Mouse (Mus musculus) heart, embryonic 15.5 days (tissue): ENCODE results near the gene Stk40. TPM values are rescaled to one million over a fixed set of nuclear protein-coding genes. Genes with fewer than 3 reads are reported as not detected.
A peak's percentile ranks its signal among the peaks of the same experiment; 100 is the strongest.
"Not testable (repeated sequence)": the region's sequence is repeated elsewhere in the genome, so short reads cannot be mapped to it uniquely, and the experiment has no call there.

Source experiments
- ATAC-seq: fragments of 200-750 bp; cut with Nextera tagmentation; replicated peaks from 2 replicates; pipeline ENCODE4 v1.8.0; 2017; ENCODE audit warnings: low read depth, moderate TSS enrichment; ENCODE audit not compliant: insufficient number of reproducible peaks, insufficient read depth, low FRiP score
- H3K27ac ChIP-seq: fragments of 300-500 bp; sonication (generic); 2 replicates; pipeline ENCODE4 v1.5.1; 2015; ENCODE audit warnings: mild to moderate bottlenecking, inconsistent platforms
- H3K27me3 ChIP-seq: fragments of 300-500 bp; sonication (generic); 2 replicates; pipeline ENCODE4 v1.6.1; 2015; ENCODE audit warnings: inconsistent platforms
- H3K36me3 ChIP-seq: fragments of 300-500 bp; sonication (generic); 2 replicates; pipeline ENCODE4 v1.6.1; 2015; ENCODE audit warnings: mild to moderate bottlenecking, inconsistent platforms
- H3K4me1 ChIP-seq: fragments of 300-500 bp; sonication (generic); replicated peaks from 2 replicates; pipeline ENCODE4 v1.6.1; 2015; ENCODE audit warnings: inconsistent platforms
- H3K4me2 ChIP-seq: fragments of 300-500 bp; sonication (generic); 2 replicates; pipeline ENCODE4 v1.6.1; 2015; ENCODE audit warnings: inconsistent platforms, mild to moderate bottlenecking, moderate library complexity
- H3K4me3 ChIP-seq: fragments of 300-500 bp; sonication (generic); 2 replicates; pipeline ENCODE4 v1.5.1; 2015; ENCODE audit warnings: mild to moderate bottlenecking, inconsistent platforms
- H3K9ac ChIP-seq: fragments of 300-500 bp; sonication (generic); 2 replicates; pipeline ENCODE4 v1.6.1; 2015; ENCODE audit warnings: mild to moderate bottlenecking, inconsistent platforms
- H3K9me3 ChIP-seq: fragments of 300-500 bp; sonication (generic); replicated peaks from 2 replicates; pipeline ENCODE4 v1.6.1; 2016; ENCODE audit warnings: inconsistent platforms
- WGBS: fragments of 180-500 bp; shearing (Covaris S2); methylation state at CpG from one replicate; pipeline ENCODE4 v1.1.7; 2015; ENCODE audit warnings: mixed read lengths; 5-methylcytosine and 5-hydroxymethylcytosine counted together
- polyA plus RNA-seq: library from polyadenylated mRNA; unstranded; fragments of >200 nt; fragmentation: Nextera tagmentation; extraction: Ambion mirVana; gene quantifications from 2 replicates; pipeline ENCODE4 v1.2.1, GENCODE M21; 2015

The Stk40 gene
- polyA plus RNA-seq, 1 experiment from 2014 or later, result 20.6 TPM

DNA sequence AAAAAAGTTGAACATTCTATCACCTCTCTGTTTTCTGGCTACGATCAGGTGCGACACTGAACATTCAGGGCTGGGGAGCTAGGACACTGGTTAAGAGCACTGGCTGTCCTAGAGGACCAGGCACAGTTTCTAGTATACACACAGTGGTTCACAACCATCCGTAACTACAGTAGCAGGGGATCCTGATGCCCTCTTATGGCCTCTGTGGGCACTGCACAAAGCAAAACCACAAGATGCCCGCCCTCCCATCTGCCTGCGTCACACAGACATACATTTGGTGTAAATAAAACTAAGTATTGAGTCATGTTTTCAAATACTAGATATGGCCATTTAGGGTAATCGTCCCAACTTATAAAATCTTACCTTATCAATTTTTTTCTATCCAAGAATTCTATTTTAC, 53.8 kb downstream of the Stk40 start:
- no peak overlapping the region for H3K4me3 ChIP-seq
- no peaks in the 10 kb centered on the region for H3K27me3 ChIP-seq
- no peak for ATAC-seq
- H3K4me1 ChIP-seq, result peaks cover 20% of the 10 kb centered on the region
- H3K9me3 ChIP-seq, result no peaks in the 10 kb centered on the region
- no peak overlapping the region for H3K9ac ChIP-seq
- H3K4me2 ChIP-seq, result no peak overlapping the region
- no peaks in the 10 kb centered on the region for H3K36me3 ChIP-seq
- WGBS, result 90% methylated on average over 6 of the region's 6 CpGs
- no peak overlapping the region for H3K27ac ChIP-seq

DNA sequence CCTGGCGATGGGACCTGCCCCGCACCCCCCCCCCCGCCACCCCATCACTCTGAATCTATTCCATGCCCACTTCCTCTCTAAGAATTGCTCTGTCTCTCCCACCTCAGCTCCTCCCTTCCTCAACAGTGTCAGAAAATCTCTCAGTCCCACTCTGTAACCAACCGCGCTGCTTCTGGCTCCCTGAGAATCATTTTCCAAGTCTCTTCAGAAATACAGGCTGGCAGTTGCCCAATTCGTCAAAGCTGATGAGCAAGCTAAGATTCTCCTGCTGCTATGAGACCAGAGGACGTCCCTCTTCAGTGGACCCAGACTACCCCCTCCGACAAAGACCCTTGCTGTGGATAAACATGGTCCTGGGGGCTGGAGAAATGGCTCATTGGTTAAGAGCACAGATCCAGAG, 55.7 kb downstream of the Stk40 start:
- no peaks in the 10 kb centered on the region for H3K9me3 ChIP-seq
- peaks cover 30% of the 10 kb centered on the region for H3K4me1 ChIP-seq
- WGBS, result 71% methylated on average over 8 of the region's 8 CpGs
- no peak overlapping the region for H3K4me3 ChIP-seq
- no peak for ATAC-seq
- no peaks in the 10 kb centered on the region for H3K36me3 ChIP-seq
- no peaks in the 10 kb centered on the region for H3K27me3 ChIP-seq
- H3K4me2 ChIP-seq, result no peak overlapping the region
- no peak overlapping the region for H3K27ac ChIP-seq
- H3K9ac ChIP-seq, result no peak overlapping the region

DNA sequence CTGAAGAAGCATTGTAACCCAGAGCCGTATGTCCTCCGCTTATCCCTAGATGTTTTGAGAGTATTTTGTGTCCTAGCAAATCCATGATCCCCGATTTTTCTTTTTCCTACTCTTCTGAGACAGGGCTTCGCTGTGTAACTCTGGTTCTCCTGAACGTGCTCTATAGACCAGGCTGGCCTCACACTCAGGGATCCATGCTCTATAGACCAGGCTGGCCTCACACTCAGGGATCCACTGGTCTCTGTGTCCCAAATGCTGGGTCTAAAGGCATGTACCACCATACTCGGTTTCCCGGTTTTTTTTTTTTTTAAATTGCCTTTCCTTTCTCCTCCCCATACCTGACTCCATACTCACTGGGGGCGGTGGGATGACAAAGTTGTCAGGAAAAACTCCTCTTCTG, 57.2 kb downstream of the Stk40 start:
- no peak overlapping the region for H3K9ac ChIP-seq
- no peaks in the 10 kb centered on the region for H3K27me3 ChIP-seq
- no peak overlapping the region for H3K4me3 ChIP-seq
- peaks cover 4% of the 10 kb centered on the region for H3K36me3 ChIP-seq
- H3K4me2 ChIP-seq, result no peak overlapping the region
- no peak overlapping the region for H3K27ac ChIP-seq
- no peak for ATAC-seq
- H3K9me3 ChIP-seq, result no peaks in the 10 kb centered on the region
- H3K4me1 ChIP-seq, result peaks cover 24% of the 10 kb centered on the region
- 90% methylated on average over 8 of the region's 8 CpGs for WGBS

DNA sequence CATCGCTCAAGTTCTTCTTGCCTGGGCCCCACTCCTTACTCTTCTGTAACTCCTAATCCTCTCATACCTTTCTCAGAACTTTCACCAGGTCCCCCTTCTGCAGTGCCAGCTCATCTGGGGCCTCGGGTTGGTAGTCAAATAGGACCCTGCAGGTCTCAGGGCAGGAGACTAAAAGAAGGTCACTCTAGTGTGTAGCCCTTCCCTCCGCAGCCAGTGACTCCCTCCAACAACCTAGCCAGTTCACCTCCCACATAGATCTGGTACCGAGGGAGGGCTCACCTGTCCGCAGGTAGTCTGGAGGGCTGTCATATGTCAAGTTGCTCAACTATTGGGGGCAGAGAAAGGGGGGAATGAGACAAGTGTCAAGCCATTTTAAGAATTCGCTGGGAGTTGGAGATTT, 57.7 kb downstream of the Stk40 start:
- no peaks in the 10 kb centered on the region for H3K27me3 ChIP-seq
- H3K27ac ChIP-seq, result no peak overlapping the region
- ATAC-seq, result no peak

DNA sequence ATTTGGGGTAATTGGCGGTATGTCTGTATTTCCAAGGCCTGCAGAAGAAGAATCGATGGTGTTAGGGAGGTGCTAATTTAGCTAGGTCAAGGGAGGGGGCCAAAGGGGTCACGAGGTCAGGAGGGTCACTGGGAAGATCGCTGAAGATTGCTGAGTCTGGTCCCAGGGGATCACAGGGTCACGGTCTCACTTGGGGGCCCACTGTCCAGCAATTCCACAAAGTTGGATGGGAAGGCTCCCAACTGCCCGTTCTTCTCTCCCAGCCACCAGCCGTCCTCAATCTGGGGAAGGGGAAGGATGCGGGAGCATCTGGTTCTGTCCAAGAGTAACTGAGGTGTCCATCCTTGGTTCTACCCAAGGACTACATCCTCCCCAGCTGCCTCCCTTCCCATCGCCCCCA, 58.2 kb downstream of the Stk40 start:
- WGBS, result 61% methylated on average over 9 of the region's 9 CpGs
- peak overlapping the region; percentile 69 for H3K4me3 ChIP-seq
- H3K4me2 ChIP-seq, result peak overlapping the region; percentile 99
- H3K4me1 ChIP-seq, result peaks cover 32% of the 10 kb centered on the region
- no peak for ATAC-seq
- H3K9me3 ChIP-seq, result no peaks in the 10 kb centered on the region
- no peaks in the 10 kb centered on the region for H3K27me3 ChIP-seq
- peaks cover 14% of the 10 kb centered on the region for H3K36me3 ChIP-seq
- H3K27ac ChIP-seq, result peak overlapping the region; percentile 84; the same call in 1 of the 2 replicates
- peak overlapping the region; percentile 93 for H3K9ac ChIP-seq

More for the DNA sequence above, 57.7 kb downstream of the Stk40 start:
- peaks cover 9% of the 10 kb centered on the region for H3K36me3 ChIP-seq
- no peak overlapping the region for H3K4me3 ChIP-seq
- no peak overlapping the region for H3K9ac ChIP-seq
- H3K9me3 ChIP-seq, result no peaks in the 10 kb centered on the region
- H3K4me2 ChIP-seq, result no peak overlapping the region
- WGBS, result 79% methylated on average over 6 of the region's 6 CpGs
- H3K4me1 ChIP-seq, result peaks cover 28% of the 10 kb centered on the region

DNA sequence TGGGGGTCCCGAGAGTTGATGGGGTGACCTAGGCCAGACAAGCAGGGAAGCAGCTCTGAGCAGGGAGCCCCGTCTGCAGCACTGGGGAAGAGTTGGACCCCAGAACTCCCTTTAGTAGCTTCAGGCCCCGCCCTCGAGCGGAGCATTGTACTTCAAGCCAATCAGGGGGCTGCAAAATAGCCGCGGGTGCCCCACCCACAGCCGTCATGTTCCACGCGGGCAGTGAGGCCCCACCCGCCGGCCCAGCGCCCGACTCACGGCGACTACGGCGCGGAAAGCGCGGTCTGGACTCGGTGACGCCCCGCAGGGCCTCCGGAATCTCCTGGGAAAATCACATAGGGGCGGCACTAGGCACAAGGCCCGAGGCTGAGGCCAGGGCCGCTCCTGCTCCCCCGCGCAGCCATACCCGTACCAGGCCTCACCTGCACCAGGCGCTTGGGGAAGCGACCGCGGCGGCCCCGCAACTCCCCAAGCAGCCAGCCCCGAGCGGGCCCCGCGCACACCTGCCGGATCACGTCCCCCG, 58.8 kb downstream of the Stk40 start:
- no peaks in the 10 kb centered on the region for H3K27me3 ChIP-seq
- ATAC-seq, result peak; percentile 92
- peak overlapping the region; percentile 99 for H3K4me2 ChIP-seq
- H3K9me3 ChIP-seq, result no peaks in the 10 kb centered on the region
- peaks cover 32% of the 10 kb centered on the region for H3K4me1 ChIP-seq
- H3K9ac ChIP-seq, result peak overlapping the region; percentile 93
- peak overlapping the region; percentile 69 for H3K4me3 ChIP-seq
- H3K27ac ChIP-seq, result peak overlapping the region; percentile 84
- under 1% methylated on average over 44 of the region's 44 CpGs for WGBS
- peaks cover 20% of the 10 kb centered on the region for H3K36me3 ChIP-seq

DNA sequence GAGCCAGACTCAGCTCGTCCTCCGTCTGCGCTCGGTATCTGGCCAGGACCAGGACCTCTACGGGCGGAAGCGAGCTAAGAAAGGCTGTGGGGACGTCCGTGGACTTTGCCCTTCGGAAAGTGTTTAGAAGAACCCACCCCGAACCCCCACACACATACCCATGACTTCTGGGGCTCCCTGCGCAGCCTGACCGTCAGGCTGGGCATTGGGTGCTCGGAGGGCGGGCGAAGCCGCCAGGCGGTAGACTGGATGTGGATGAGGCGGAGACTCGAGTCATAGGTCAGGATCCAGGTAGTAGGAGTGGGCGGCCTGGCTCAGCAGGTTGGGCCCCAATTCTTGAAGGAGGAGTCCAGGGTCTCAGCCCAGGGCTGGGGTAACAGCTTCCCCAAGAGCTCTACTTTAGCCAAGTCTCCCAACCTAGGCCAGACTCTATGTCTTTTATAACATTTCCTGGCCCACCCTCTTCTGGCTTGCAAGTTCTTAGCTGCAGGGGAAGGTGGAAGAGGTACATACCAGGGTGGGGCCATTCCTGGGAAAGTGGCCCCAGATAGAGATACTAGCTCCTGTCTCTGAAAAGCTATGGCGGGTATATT, 59.4 kb downstream of the Stk40 start, which contains the start of gene Sh3d21:
Gene Sh3d21 (minus strand): TSS at position 425 of the 593 bp plus-strand sequence.
- ATAC-seq, result no peak; the same call in none of the 2 replicates
- Histone ChIP-seq H3K4me3 (peak within 1 kb of the TSS; percentile 69), H3K9ac (peak within 1 kb of the TSS; percentile 93), H3K27me3 (no peaks in the 10 kb centered on the region), H3K36me3 (peaks cover 25% of the 10 kb centered on the region), H3K9me3 (no peaks in the 10 kb centered on the region), H3K4me2 (peak within 1 kb of the TSS; percentile 99), H3K27ac (peak within 1 kb of the TSS; percentile 84), H3K4me1 (peaks cover 30% of the 10 kb centered on the region)
- 6% methylated on average over 22 of the region's 22 CpGs for WGBS

DNA sequence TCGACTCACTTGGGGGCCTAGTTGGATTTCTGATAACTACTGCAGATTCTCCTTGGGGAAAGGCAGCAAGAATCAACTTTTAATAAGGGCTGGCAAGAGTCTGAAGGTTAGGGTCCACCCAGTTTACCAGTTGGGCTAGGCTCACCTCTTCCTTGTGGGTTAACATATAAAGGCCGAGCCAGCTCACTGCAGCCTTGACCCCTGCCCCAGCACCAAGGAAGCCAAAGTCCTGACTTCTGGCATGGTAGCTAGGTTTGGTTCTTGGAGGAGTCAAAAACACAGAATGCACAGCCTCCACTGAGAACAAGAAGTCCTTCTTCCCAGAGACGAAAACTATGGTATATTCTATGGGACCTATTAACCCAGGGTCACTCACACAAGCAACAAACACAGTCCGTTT, 59.9 kb downstream of the Stk40 start:
- peak overlapping the region; percentile 99 for H3K4me2 ChIP-seq
- no peak overlapping the region for H3K4me3 ChIP-seq
- H3K9me3 ChIP-seq, result no peaks in the 10 kb centered on the region
- peaks cover 30% of the 10 kb centered on the region for H3K4me1 ChIP-seq
- H3K36me3 ChIP-seq, result peaks cover 30% of the 10 kb centered on the region
- WGBS, result 62% methylated on average over 4 of the region's 4 CpGs
- H3K9ac ChIP-seq, result 0 out of 2 replicates have a peak overlapping the region, but pooled peaks have one; percentile 93
- no peak for ATAC-seq
- H3K27ac ChIP-seq, result peak overlapping the region; percentile 84
- H3K27me3 ChIP-seq, result no peaks in the 10 kb centered on the region

DNA sequence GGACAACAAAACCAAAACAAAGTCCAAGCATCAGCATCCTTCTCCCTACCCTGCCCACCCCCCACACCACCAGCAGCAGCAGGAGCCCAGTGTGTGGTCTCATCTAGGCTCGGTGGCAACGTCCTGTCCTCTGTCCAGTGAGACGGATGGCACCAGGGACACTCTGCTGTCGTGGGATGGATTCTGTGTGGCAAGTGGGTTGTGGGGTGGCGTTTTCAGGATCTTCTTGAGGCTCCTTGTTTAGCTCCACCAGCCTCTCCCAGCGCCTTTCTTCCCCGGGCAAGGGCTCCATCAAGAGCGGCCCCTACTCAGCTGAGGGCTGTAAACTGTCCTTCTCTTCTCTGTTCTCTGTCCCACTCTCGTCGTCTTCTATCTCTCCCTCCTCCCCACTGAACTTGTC, 61.3 kb downstream of the Stk40 start:
- H3K4me3 ChIP-seq, H3K4me2 ChIP-seq, H3K9me3 ChIP-seq, H3K9ac ChIP-seq, ATAC-seq, H3K27ac ChIP-seq, H3K27me3 ChIP-seq: not testable (repeated sequence)
- Histone ChIP-seq H3K36me3 (peaks cover 42% of the 10 kb centered on the region), H3K4me1 (peaks cover 30% of the 10 kb centered on the region)
- 67% methylated on average over 8 of the region's 10 CpGs for WGBS

DNA sequence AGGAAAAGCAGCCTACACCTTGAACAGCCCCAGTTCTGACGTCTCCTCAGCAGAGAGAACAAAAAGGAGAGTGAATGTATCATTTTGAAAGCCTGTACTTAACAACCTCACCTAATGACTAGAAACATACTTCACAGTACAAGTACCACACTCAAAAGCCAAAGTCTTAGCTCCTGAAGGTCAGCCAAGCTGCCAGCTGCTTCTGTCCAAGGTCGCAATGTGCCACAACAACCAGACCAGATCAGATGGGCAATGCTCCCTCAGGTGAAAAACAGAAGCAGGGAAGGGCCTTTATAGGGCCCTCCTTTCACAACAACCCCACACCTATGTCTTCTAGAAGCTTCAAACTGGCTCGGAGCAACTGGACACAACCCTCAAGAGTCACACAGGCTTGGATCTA, 62.3 kb downstream of the Stk40 start:
- ATAC-seq, result no peak
- 54% methylated on average over 3 of the region's 3 CpGs for WGBS
- no peaks in the 10 kb centered on the region for H3K9me3 ChIP-seq
- H3K4me3 ChIP-seq, result no peak overlapping the region
- no peaks in the 10 kb centered on the region for H3K27me3 ChIP-seq
- H3K4me1 ChIP-seq, result peaks cover 30% of the 10 kb centered on the region
- H3K9ac ChIP-seq, result 0 out of 2 replicates have a peak overlapping the region, but pooled peaks have one; percentile 11
- peaks cover 50% of the 10 kb centered on the region for H3K36me3 ChIP-seq
- peak overlapping the region; percentile 79 for H3K27ac ChIP-seq
- no peak overlapping the region for H3K4me2 ChIP-seq

DNA sequence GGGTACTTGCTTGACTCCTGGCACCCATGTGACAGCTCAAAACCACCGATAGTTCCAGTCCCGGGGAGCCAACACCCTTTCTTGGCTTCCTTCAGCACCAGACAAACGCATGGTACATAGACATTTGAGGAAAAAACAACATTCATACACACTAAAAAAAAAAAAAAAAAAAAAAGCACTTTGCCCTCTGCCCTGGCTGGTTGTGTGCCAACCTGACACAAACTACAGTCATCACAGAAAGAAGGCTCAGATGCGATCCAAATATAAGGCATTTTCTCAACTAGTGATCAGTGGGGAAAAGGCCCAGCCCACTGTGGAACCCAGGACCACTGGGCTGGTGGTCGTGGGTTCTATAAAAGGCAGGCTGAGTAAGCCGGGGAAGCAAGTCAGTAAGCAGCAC, 65.1 kb downstream of the Stk40 start:
- no peak overlapping the region for H3K27ac ChIP-seq
- peaks cover 76% of the 10 kb centered on the region for H3K36me3 ChIP-seq
- WGBS, result 84% methylated on average over 6 of the region's 6 CpGs
- H3K4me3 ChIP-seq, result no peak overlapping the region
- H3K4me1 ChIP-seq, result peaks cover 12% of the 10 kb centered on the region
- no peaks in the 10 kb centered on the region for H3K27me3 ChIP-seq
- no peak for ATAC-seq
- no peaks in the 10 kb centered on the region for H3K9me3 ChIP-seq
- no peak overlapping the region for H3K4me2 ChIP-seq
- H3K9ac ChIP-seq, result no peak overlapping the region

DNA sequence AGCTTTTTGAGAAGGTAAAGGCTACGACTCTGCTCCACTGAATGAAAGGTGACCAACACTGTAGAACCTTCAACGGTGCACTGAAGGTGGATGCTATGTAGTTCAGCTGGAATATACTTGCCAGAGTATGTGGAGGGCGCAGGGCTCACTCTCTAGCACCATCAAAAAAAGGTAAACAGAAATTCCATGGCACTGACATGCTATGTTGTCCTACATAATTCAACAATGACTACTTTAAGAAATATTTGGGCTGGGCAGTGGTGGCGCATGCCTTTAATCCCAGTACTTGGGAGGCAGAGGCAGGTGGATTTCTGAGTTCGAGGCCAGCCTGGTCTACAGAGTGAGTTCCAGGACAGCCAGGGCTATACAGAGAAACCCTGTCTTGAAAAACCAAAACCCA, 67.0 kb downstream of the Stk40 start:
- not testable (repeated sequence) for H3K4me3 ChIP-seq, H3K27me3 ChIP-seq, H3K9ac ChIP-seq, H3K27ac ChIP-seq, ATAC-seq, H3K4me2 ChIP-seq, H3K9me3 ChIP-seq
- peaks cover 11% of the 10 kb centered on the region for H3K4me1 ChIP-seq
- peaks cover 93% of the 10 kb centered on the region for H3K36me3 ChIP-seq
- 95% methylated on average over 5 of the region's 5 CpGs for WGBS
